Mouse (Mus musculus) CH12.LX (cell line): ENCODE data around the gene Srgap2.

Experiments
- CTCF ChIP-seq, 2 experiments: IDR thresholded peaks in 1 of 2; conservative IDR thresholded peaks in 1 of 2; 2 replicates each; pipeline ENCODE4 v1.5.1; 2011 to 2012; ENCODE audit warnings: low read depth in 2 of 2, low read length in 2 of 2, improper control_type of control experiment in 1 of 2, inconsistent platforms in 1 of 2, mild to moderate bottlenecking in 1 of 2, moderate library complexity in 1 of 2
- ETS1 ChIP-seq: conservative IDR thresholded peaks from 2 replicates; pipeline ENCODE4 v1.6.1; 2012; ENCODE audit warnings: low read depth, mild to moderate bottlenecking, inconsistent platforms, low read length, improper control_type of control experiment, moderate library complexity
- POLR2A ChIP-seq: IDR thresholded peaks from 2 replicates; pipeline ENCODE4 v1.6.1; 2011; ENCODE audit warnings: low read depth, mild to moderate bottlenecking, improper control_type of control experiment, low read length

DNA sequence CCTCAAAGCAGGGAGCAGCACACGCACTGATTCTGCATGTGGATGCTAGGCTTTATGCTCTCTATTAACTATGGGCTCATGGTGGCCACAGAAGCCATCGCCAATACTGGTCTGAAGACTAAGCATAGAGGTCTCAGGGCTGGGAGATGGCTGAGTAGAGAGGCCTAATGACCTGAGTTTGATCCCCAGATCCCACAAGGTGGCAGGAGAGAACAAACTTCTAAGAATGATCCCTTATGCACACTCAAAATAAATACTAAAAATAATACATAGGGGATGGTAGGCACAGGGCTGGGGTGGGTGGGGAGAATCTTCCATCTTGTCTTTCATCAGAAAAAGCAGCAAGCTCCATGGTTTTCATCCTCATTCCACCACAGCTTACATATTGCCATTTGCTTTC lies 165.1 kb downstream of the Srgap2 start:
- TF ChIP-seq CTCF (conservative IDR thresholded peaks at IDR 0.05 in 1 of 2, IDR thresholded peaks at IDR 0.05 in 1 of 2; ENCODE audit: low read depth in 2 of 2, low read length in 2 of 2), result peak in 1 of 2 experiments; percentile 55; a peak in 2 of 4 replicates
- no peak for TF ChIP-seq POLR2A
- no peak for TF ChIP-seq ETS1
